In the genomic region with DNA sequence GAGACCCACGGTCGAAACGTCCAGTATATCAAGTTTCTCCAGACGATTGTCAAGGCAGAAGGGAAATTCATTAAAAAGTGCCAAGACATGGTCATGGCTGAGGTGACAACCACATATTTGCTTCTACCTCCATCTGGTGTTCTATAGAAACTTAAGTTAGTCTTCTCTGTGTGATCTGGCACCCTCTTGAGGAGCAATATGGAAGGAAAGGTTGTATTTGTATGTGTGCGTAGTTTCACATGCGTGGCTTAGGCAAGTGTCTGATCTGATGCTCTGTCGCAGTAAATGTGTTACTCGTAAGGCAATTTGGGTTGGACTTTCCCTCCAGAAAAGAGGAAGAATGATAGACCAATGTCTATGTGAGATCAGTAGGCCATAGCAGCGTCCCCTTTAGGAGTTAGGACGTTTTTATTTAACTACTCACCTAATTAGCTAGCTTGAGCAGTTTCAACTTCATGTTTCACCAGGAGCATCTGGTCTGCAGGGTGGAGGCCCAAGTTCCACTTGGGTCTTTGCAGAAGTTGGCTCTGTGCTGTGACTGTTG, we compare ENCODE assay signal across 15 mouse cellular contexts.
A peak's percentile ranks its signal among the peaks of the same experiment; 100 is the strongest.
DNase-seq lines count a peak whose midpoint lies in the region; ATAC-seq and TF ChIP-seq lines count a peak whose summit lies in the region.
"Had no signal": no experiment of that assay in that cellular context is flagged by ENCODE, and none has a peak within 500 bp of the region (broad histone marks: within the 10 kb centered on the region; RNA-seq: fewer than 3 reads in every experiment).

No protein-coding gene starts in this region.

- no peaks in the 10 kb centered on the region for H3K4me1 ChIP-seq in heart, postnatal 0 days (ENCODE audit: control insufficient read depth, insufficient read depth)
- no peaks in the 10 kb centered on the region for H3K4me1 ChIP-seq in lung, postnatal 0 days (ENCODE audit: insufficient read depth, low read depth, low read length)
- H3K4me1 ChIP-seq: heart, embryonic 15.5 days had no signal

- no peak for DNase-seq in heart, postnatal 0 days (ENCODE audit: low spot score)
- DNase-seq in heart, postnatal 10 days, result no peak
- no peak for DNase-seq in lung, postnatal 0 days (ENCODE audit: low spot score)
- no peak for DNase-seq in lung, postnatal 25 days (ENCODE audit: low spot score)
- peak; percentile 57 for DNase-seq in brain, adult 2 months (ENCODE audit: low read depth, low spot score)
- no peak for DNase-seq in urinary bladder, postnatal 25 days (ENCODE audit: low spot score)
- DNase-seq: adrenal gland, adult 8-10 months; cerebellum, adult 11 months; gastrocnemius, postnatal 36 days; lung, adult 18-20 months had no signal

- no peak overlapping the region for H3K9ac ChIP-seq in heart, postnatal 0 days (replicated peaks; ENCODE audit: low read depth, low read length)
- no peak overlapping the region for H3K9ac ChIP-seq in lung, postnatal 0 days (replicated peaks; ENCODE audit: low read depth)
- H3K9ac ChIP-seq: heart, embryonic 15.5 days; midbrain, embryonic 12.5 days had no signal

- TF ChIP-seq EP300 in heart, postnatal 0 days (IDR thresholded peaks at IDR 0.05; ENCODE audit: low read depth), result no peak
- no peak for TF ChIP-seq EP300 in lung, postnatal 0 days (IDR thresholded peaks at IDR 0.05)

- H3K36me3 ChIP-seq in heart, postnatal 0 days (replicated peaks; ENCODE audit: control insufficient read depth, insufficient read depth, low read length), result peaks cover 95% of the 10 kb centered on the region
- H3K36me3 ChIP-seq in lung, postnatal 0 days (ENCODE audit: insufficient read depth, low read length), result 0 out of 2 replicates have a peak, but pooled peaks cover 10% of the 10 kb centered on the region
- H3K36me3 ChIP-seq: midbrain, embryonic 12.5 days had no signal

- no peak for ATAC-seq in heart, postnatal 0 days (ENCODE audit: insufficient read depth, low read depth)
- no peak for ATAC-seq in lung, postnatal 0 days
- no peak for ATAC-seq in erythroid progenitor cell, adult 5-6 weeks (replicated peaks; ENCODE audit: low FRiP score, poor library complexity, severe bottlenecking)
- ATAC-seq: inflammation-experienced regulatory T-cells, adult 6 months had no signal

- TF ChIP-seq CTCF in heart, postnatal 0 days (IDR thresholded peaks at IDR 0.05; ENCODE audit: low read depth), result peak; percentile 27
- peak; percentile 47 for TF ChIP-seq CTCF in lung, postnatal 0 days (IDR thresholded peaks at IDR 0.05)

- H3K4me2 ChIP-seq in heart, postnatal 0 days (ENCODE audit: low read depth, low read length), result no peak overlapping the region
- no peak overlapping the region for H3K4me2 ChIP-seq in lung, postnatal 0 days (replicated peaks; ENCODE audit: low read depth, low read length)
- H3K4me2 ChIP-seq: heart, embryonic 15.5 days; midbrain, embryonic 12.5 days had no signal

- no peak overlapping the region for H3K4me3 ChIP-seq in heart, postnatal 0 days (ENCODE audit: low read depth, low read length)
- no peak overlapping the region for H3K4me3 ChIP-seq in lung, postnatal 0 days (ENCODE audit: low read depth, low read length)
- H3K4me3 ChIP-seq: heart, embryonic 15.5 days; midbrain, embryonic 12.5 days had no signal

- no peak overlapping the region for H3K27ac ChIP-seq in heart, postnatal 0 days (ENCODE audit: low read depth)
- H3K27ac ChIP-seq in lung, postnatal 0 days (ENCODE audit: low read length), result no peak overlapping the region
- H3K27ac ChIP-seq: heart, embryonic 15.5 days; midbrain, embryonic 12.5 days had no signal

- no peaks in the 10 kb centered on the region for H3K27me3 ChIP-seq in heart, postnatal 0 days (ENCODE audit: control insufficient read depth, insufficient read depth, low read length)
- H3K27me3 ChIP-seq in lung, postnatal 0 days (replicated peaks; ENCODE audit: insufficient read depth, low read length), result no peaks in the 10 kb centered on the region
- H3K27me3 ChIP-seq: heart, embryonic 15.5 days; midbrain, embryonic 12.5 days had no signal

- intact Hi-C loops in heart, postnatal 10 days (cut with DNase I), result no loop called here

- 88% methylated on average over 10 of the region's 10 CpGs for WGBS in heart, postnatal 0 days
- WGBS in lung, postnatal 0 days, result 86% methylated on average over 10 of the region's 10 CpGs

- no peaks in the 10 kb centered on the region for H3K9me3 ChIP-seq in heart, postnatal 0 days (replicated peaks; ENCODE audit: control insufficient read depth, low read length)
- no peaks in the 10 kb centered on the region for H3K9me3 ChIP-seq in lung, postnatal 0 days (ENCODE audit: low read length)
- H3K9me3 ChIP-seq: G1E; heart, embryonic 15.5 days; midbrain, embryonic 12.5 days had no signal
